Mouse (Mus musculus) limb, embryonic 13.5 days (tissue): ENCODE data around the gene Cpped1. TPM values are rescaled to one million over a fixed set of nuclear protein-coding genes. Genes with fewer than 3 reads are reported as not detected.

Experiments used
- ATAC-seq: fragments of 200-750 bp; cut with Nextera tagmentation; 2 replicates; pipeline ENCODE4 v1.8.0; 2017; ENCODE audit warnings: low read depth, moderate number of reproducible peaks, moderate TSS enrichment; ENCODE audit not compliant: low FRiP score
- H3K27ac ChIP-seq: fragments of 300-500 bp; sonication (generic); 2 replicates; pipeline ENCODE4 v1.5.1; 2015; ENCODE audit warnings: inconsistent platforms, mild to moderate bottlenecking, moderate library complexity
- H3K27me3 ChIP-seq: fragments of 300-500 bp; sonication (generic); 2 replicates; pipeline ENCODE4 v1.6.1; 2015; ENCODE audit warnings: mild to moderate bottlenecking, inconsistent platforms
- H3K36me3 ChIP-seq: fragments of 300-500 bp; sonication (generic); 2 replicates; pipeline ENCODE4 v1.6.1; 2015; ENCODE audit warnings: inconsistent platforms, mild to moderate bottlenecking, moderate library complexity
- H3K4me1 ChIP-seq: fragments of 300-500 bp; sonication (generic); 2 replicates; pipeline ENCODE4 v1.6.1; 2015; ENCODE audit warnings: inconsistent platforms
- H3K4me2 ChIP-seq: fragments of 300-500 bp; sonication (generic); replicated peaks from 2 replicates; pipeline ENCODE4 v1.6.1; 2015; ENCODE audit warnings: inconsistent platforms, mild to moderate bottlenecking, moderate library complexity
- H3K4me3 ChIP-seq: fragments of 300-500 bp; sonication (generic); 2 replicates; pipeline ENCODE4 v1.5.1; 2015; ENCODE audit warnings: moderate library complexity, mild to moderate bottlenecking, inconsistent platforms
- H3K9ac ChIP-seq: fragments of 300-500 bp; sonication (generic); 2 replicates; pipeline ENCODE4 v1.6.1; 2015; ENCODE audit warnings: mild to moderate bottlenecking, inconsistent platforms
- H3K9me3 ChIP-seq: fragments of 300-500 bp; sonication (generic); 2 replicates; pipeline ENCODE4 v1.6.1; 2016; ENCODE audit warnings: inconsistent platforms
- WGBS: fragments of 180-500 bp; shearing (Covaris S2); methylation state at CpG from one replicate; pipeline ENCODE4 v1.1.7; 2015; 5-methylcytosine and 5-hydroxymethylcytosine counted together
- polyA plus RNA-seq: library from polyadenylated mRNA; unstranded; fragments of >200 nt; fragmentation: Nextera tagmentation; extraction: Ambion mirVana; gene quantifications from 2 replicates; pipeline ENCODE4 v1.2.1, GENCODE M21; 2015

Gene Cpped1
- polyA plus RNA-seq, 1 experiment from 2014 or later = 18.6 TPM

GRCm38 (mm10) chr16:11756598-11757245 lies 152.5 kb downstream of the Cpped1 start:
- no peaks in the 10 kb centered on the region for H3K27me3 ChIP-seq
- H3K27ac ChIP-seq = no peak overlapping the region
- no peak for ATAC-seq
- no peak overlapping the region for H3K4me3 ChIP-seq
- H3K4me1 ChIP-seq = no peaks in the 10 kb centered on the region
- H3K36me3 ChIP-seq = peaks cover 5% of the 10 kb centered on the region; the same call in 1 of the 2 replicates
- WGBS = 76% methylated on average over 1 of the region's 1 CpGs
- no peak overlapping the region for H3K4me2 ChIP-seq
- no peaks in the 10 kb centered on the region for H3K9me3 ChIP-seq
- H3K9ac ChIP-seq = no peak overlapping the region

DNA sequence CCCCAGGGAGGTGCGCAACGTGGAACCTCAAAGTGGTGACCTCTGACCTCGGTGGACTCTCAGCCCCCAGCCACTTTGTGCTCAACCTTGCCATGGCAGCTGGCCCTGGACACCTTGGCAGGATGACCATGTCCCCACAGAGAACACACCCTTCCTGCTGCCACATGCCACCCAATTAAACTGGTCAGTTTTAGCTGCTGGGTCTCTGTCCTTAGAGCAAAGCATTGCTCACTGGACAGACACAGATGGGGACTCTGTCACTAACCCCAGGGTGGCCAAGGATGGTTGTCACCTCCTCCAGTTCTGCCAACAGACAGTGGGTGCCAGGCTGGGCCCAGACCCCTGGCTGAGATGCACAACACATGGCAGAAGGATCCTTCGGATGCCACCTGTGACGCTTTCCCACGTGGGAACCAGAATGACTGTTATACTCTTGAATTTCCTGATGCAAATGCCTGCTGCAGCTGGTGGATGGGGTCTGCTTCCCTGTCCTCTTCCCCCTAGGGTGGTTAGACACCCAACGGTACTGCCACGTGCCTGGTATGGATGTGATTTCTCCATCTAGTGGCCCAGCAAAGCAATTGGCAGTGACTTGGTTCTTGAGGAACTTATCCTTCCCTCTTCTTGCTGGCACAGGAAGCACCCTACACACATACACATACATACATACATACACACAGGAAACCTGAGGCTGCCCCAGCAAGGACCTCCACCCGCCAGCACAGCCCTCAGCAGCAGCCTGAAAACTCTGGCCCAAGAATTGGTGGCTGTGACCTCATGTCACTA lies 153.8 kb downstream of the Cpped1 start:
- ATAC-seq = no peak
- Histone ChIP-seq H3K36me3 (peaks cover 5% of the 10 kb centered on the region; the same call in 1 of the 2 replicates), H3K27ac (no peak overlapping the region), H3K4me1 (no peaks in the 10 kb centered on the region), H3K4me3 (no peak overlapping the region), H3K4me2 (no peak overlapping the region), H3K27me3 (no peaks in the 10 kb centered on the region), H3K9ac (no peak overlapping the region), H3K9me3 (no peaks in the 10 kb centered on the region)
- 89% methylated on average over 9 of the region's 9 CpGs for WGBS

DNA sequence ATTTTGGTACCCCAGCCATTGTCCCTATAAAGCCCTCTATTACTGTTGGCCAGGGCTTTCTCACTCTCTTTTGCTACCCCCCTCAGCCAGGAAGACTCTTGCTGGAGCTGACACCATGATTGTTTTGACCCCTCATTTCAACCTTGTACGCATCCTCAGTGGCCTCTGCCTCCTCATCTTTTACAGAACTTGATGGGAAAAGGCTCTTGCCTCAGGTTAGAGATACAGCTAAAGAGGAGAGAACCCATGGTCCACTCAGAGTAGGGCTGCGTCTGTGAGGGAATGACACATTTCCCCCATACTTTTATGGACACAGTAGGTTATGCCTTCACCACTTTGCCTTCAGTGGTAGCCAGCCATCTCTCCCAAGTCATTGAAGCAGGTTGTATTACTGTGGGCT lies 155.1 kb downstream of the Cpped1 start:
- Histone ChIP-seq H3K36me3 (peaks cover 5% of the 10 kb centered on the region; the same call in 1 of the 2 replicates), H3K4me2 (no peak overlapping the region), H3K9ac (no peak overlapping the region), H3K27me3 (no peaks in the 10 kb centered on the region), H3K9me3 (no peaks in the 10 kb centered on the region), H3K27ac (no peak overlapping the region), H3K4me1 (no peaks in the 10 kb centered on the region), H3K4me3 (no peak overlapping the region)
- WGBS = 95% methylated on average over 2 of the region's 2 CpGs
- ATAC-seq = no peak

Other genes starting within 250 kb of the Cpped1 start
- 0.97 and 1.1 TPM in 2 replicates for gene Shisa9, start 74.7 kb upstream of the Cpped1 start, polyA plus RNA-seq